Mouse (Mus musculus) bone marrow macrophage, adult 2 months (primary cell): ENCODE data around the gene Rhbdd3.

Experiments
- CTCF ChIP-seq: IDR thresholded peaks from 2 replicates; pipeline ENCODE4 v1.5.1; 2012; ENCODE audit warnings: low read depth, mild to moderate bottlenecking, low read length, moderate library complexity
- POLR2A ChIP-seq: IDR thresholded peaks from 2 replicates; pipeline ENCODE4 v1.6.1; 2012; ENCODE audit warnings: mild to moderate bottlenecking, low read depth, low read length, borderline replicate concordance

DNA sequence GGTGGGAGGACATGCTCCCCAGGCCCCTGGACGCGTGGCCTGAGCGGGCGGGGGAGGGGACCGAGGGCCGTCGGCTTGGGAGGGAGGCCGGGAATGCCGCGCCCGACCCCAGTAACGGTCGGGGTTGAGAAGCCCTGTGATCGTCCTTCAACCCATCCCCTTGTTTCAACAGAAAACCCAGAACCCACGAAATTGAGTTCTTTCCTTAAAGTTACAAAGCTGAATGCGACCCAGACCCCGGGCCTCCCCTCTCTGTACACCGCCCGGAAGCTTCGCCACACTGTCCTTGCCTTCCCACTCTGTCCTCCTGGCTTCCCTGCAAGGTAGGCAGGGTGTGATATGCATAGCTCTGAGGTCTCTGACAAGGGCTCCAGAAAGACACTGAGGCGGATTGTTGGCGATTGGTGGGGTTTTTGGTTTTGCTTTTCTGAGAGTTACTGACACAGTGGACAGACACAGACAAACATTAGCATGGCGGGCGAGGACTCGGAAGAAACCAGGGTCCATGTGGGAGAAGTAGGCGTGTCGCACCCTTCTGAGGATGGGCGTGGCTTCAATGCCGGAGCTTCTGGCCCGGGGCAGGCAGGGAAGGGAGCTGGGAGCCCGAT is 954 bp downstream of the Rhbdd3 start:
- no peak for TF ChIP-seq CTCF
- TF ChIP-seq POLR2A = no peak
